Mouse (Mus musculus) stomach, postnatal 0 days (tissue): Measurements from ENCODE around the gene Med16. TPM values are rescaled to one million over a fixed set of nuclear protein-coding genes. Genes with fewer than 3 reads are reported as not detected.

Experiments used
- ATAC-seq: fragments of 200-750 bp; cut with Nextera tagmentation; 2 replicates; pipeline ENCODE4 v1.8.0; 2017; ENCODE audit not compliant: low FRiP score, low TSS enrichment
- DNase-seq: peaks from one replicate; pipeline ENCODE4 v3.0.0-alpha.2; 2016; ENCODE audit warnings: low spot score
- H3K27ac ChIP-seq: fragments of 300-500 bp; sonication (generic); replicated peaks from 2 replicates; pipeline ENCODE4 v1.5.1; 2014; ENCODE audit warnings: mild to moderate bottlenecking, control low read depth
- H3K27me3 ChIP-seq: fragments of 300-500 bp; sonication (generic); 2 replicates; pipeline ENCODE4 v1.6.1; 2014; ENCODE audit warnings: low read length; ENCODE audit not compliant: control insufficient read depth, insufficient read depth
- H3K36me3 ChIP-seq: fragments of 300-500 bp; sonication (generic); 2 replicates; pipeline ENCODE4 v1.6.1; 2014; ENCODE audit warnings: low read length, mixed read lengths; ENCODE audit not compliant: control insufficient read depth, insufficient read depth
- H3K4me1 ChIP-seq: fragments of 300-500 bp; sonication (generic); replicated peaks from 2 replicates; pipeline ENCODE4 v1.6.1; 2014; ENCODE audit warnings: antibody characterized with exemption; ENCODE audit not compliant: control insufficient read depth, insufficient read depth
- H3K4me2 ChIP-seq: fragments of 300-500 bp; sonication (generic); replicated peaks from 2 replicates; pipeline ENCODE4 v1.6.1; 2014; ENCODE audit warnings: low read depth, mild to moderate bottlenecking, control low read depth, moderate library complexity
- H3K4me3 ChIP-seq: fragments of 300-500 bp; sonication (generic); 2 replicates; pipeline ENCODE4 v1.5.1; 2014; ENCODE audit warnings: low read depth, low read length, control low read depth
- H3K9ac ChIP-seq: fragments of 300-500 bp; sonication (generic); 2 replicates; pipeline ENCODE4 v1.6.1; 2014; ENCODE audit warnings: mild to moderate bottlenecking, low read length, control low read depth, mixed read lengths
- H3K9me3 ChIP-seq: fragments of 300-500 bp; sonication (generic); 2 replicates; pipeline ENCODE4 v1.6.1; 2016; ENCODE audit warnings: low read length; ENCODE audit not compliant: control insufficient read depth
- CTCF ChIP-seq: IDR thresholded peaks from 2 replicates; pipeline ENCODE4 v1.5.1; 2016; ENCODE audit warnings: antibody characterized with exemption, low read depth, mild to moderate bottlenecking, moderate library complexity
- EP300 ChIP-seq: optimal IDR thresholded peaks from 2 replicates; pipeline ENCODE3; 2016; ENCODE audit warnings: antibody characterized with exemption
- WGBS: fragments of 180-500 bp; shearing (Covaris S2); extraction: QIAGEN DNeasy Blood & Tissue Kit; methylation state at CpG from one replicate; pipeline ENCODE4 v1.1.7; 2014; 5-methylcytosine and 5-hydroxymethylcytosine counted together
- polyA plus RNA-seq: library from polyadenylated mRNA; unstranded; fragments of >200 nt; fragmentation: Nextera tagmentation; extraction: Ambion mirVana; gene quantifications from 2 replicates; pipeline ENCODE4 v1.2.1, GENCODE M21; 2015

Med16 gene
- polyA plus RNA-seq, 1 experiment from 2014 or later: 25.6 TPM

DNA sequence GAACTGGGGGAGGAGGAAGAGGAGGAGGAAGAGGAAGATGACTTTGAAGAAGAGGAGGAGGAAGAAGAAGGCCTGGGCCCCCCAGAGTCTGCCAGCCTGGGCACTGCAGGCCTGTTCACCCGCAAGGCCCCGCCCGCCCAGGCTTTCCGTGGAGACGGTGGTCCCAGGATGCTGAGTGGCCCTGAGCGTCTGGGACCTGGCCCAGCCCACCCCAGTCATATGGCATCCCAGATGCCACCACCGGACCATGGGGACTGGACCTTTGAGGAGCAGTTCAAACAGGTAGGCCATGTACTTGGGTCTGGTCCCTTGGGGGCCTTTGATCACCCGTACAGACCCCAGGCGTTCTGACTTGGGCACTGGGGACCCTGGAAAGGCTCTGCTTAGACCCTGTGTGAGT, 23.1 kb upstream of the Med16 start:
- 80% methylated on average over 9 of the region's 9 CpGs for WGBS
- no peak overlapping the region for H3K9ac ChIP-seq
- H3K36me3 ChIP-seq: peaks cover 2% of the 10 kb centered on the region; the same call in 1 of the 2 replicates
- no peak overlapping the region for H3K4me3 ChIP-seq
- no peak for ATAC-seq
- H3K4me2 ChIP-seq: no peak overlapping the region
- H3K4me1 ChIP-seq: peaks cover 22% of the 10 kb centered on the region
- no peak for DNase-seq
- no peak overlapping the region for H3K27ac ChIP-seq
- no peak for TF ChIP-seq EP300
- TF ChIP-seq CTCF: no peak
- no peaks in the 10 kb centered on the region for H3K9me3 ChIP-seq
- H3K27me3 ChIP-seq: no peaks in the 10 kb centered on the region

GRCm38 (mm10) chr10:79930826-79931186, 22.1 kb upstream of the Med16 start:
- no peak overlapping the region for H3K9ac ChIP-seq
- H3K36me3 ChIP-seq: peaks cover 2% of the 10 kb centered on the region; the same call in 1 of the 2 replicates
- H3K27ac ChIP-seq: no peak overlapping the region
- TF ChIP-seq EP300 (no peak), CTCF (no peak)
- no peaks in the 10 kb centered on the region for H3K27me3 ChIP-seq
- no peak for DNase-seq
- no peaks in the 10 kb centered on the region for H3K9me3 ChIP-seq
- 89% methylated on average over 16 of the region's 16 CpGs for WGBS
- ATAC-seq: no peak
- no peak overlapping the region for H3K4me2 ChIP-seq
- H3K4me1 ChIP-seq: peaks cover 25% of the 10 kb centered on the region
- H3K4me3 ChIP-seq: no peak overlapping the region

GRCm38 (mm10) chr10:79929967-79930825, 21.5 kb upstream of the Med16 start:
- no peak overlapping the region for H3K9ac ChIP-seq
- no peaks in the 10 kb centered on the region for H3K27me3 ChIP-seq
- no peak overlapping the region for H3K27ac ChIP-seq
- DNase-seq (no peak), ATAC-seq (no peak)
- no peaks in the 10 kb centered on the region for H3K9me3 ChIP-seq
- H3K4me1 ChIP-seq: peaks cover 25% of the 10 kb centered on the region
- peaks cover 2% of the 10 kb centered on the region; the same call in 1 of the 2 replicates for H3K36me3 ChIP-seq
- no peak overlapping the region for H3K4me2 ChIP-seq
- WGBS: 87% methylated on average over 18 of the region's 18 CpGs
- no peak overlapping the region for H3K4me3 ChIP-seq
- TF ChIP-seq CTCF (no peak), EP300 (no peak)

- Histone ChIP-seq H3K4me1 (peaks cover 19% of the 10 kb centered on the region), H3K9me3 (no peaks in the 10 kb centered on the region), H3K4me2 (peak overlapping the region; percentile 88), H3K36me3 (peaks cover 2% of the 10 kb centered on the region; the same call in 1 of the 2 replicates), H3K9ac (no peak overlapping the region), H3K27me3 (no peaks in the 10 kb centered on the region), H3K4me3 (peak overlapping the region; percentile 96; the same call in 1 of the 2 replicates), H3K27ac (0 out of 2 replicates have a peak overlapping the region, but pooled peaks have one; percentile 40)
- ATAC-seq (no peak), DNase-seq (no peak)
- no peak for TF ChIP-seq CTCF
- no peak for TF ChIP-seq EP300
- WGBS: 29% methylated on average over 9 of the region's 9 CpGs
These were observed 20.4 kb upstream of the Med16 start for GRCm38 (mm10) chr10:79928907-79929701.

DNA sequence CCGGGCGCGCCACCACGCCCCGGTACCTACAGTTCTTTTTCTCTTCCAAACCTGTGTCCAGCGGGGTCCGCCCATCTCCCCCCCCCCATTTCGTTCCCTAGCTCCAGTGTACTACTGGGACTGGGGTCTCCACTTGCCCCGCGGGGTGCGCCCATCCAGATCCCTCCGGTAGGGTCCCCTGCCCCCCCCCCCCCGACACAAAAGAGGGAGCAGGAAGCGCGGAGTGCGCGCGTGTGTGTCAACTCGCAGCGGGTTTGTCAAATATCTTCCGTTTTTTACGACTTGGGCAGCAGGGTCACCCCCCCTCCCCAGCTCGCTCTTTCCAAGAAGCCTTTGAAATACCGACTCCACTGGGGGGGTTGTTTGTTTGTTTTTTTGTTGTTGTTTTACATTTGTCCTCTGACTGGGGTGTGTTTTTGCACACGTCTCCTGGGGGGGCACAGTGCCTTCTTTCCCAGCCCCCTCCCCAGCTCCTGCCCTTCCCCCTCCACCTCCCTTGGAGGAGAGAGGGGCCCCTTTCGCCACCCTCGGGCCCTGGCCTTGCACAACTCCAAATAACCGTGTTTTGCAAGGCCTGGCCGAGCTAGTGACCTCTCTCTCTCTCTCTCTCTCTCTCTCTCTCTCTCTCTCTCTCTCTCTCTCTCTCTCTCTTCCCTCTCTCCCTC, 19.4 kb upstream of the Med16 start:
- Histone ChIP-seq H3K27me3 (no peaks in the 10 kb centered on the region), H3K27ac (peak overlapping the region; percentile 88), H3K36me3 (peaks cover 2% of the 10 kb centered on the region; the same call in 1 of the 2 replicates), H3K4me2 (peak overlapping the region; percentile 88), H3K9ac (peak overlapping the region; percentile 87), H3K4me1 (peaks cover 11% of the 10 kb centered on the region), H3K4me3 (peak overlapping the region; percentile 96), H3K9me3 (no peaks in the 10 kb centered on the region)
- 1% methylated on average over 26 of the region's 29 CpGs for WGBS
- peak; percentile 53 for DNase-seq
- no peak for ATAC-seq
- no peak for TF ChIP-seq CTCF
